Mouse (Mus musculus) brain, adult 2 months (tissue): ENCODE data around the gene Adgrl3.

ENCODE experiments used
- DNase-seq: peaks from one replicate; pipeline ENCODE4 v3.0.0; 2011; ENCODE audit warnings: low read depth, low spot score

The Adgrl3 gene

GRCm38 (mm10) chr5:81832679-81833078 lies 812.7 kb downstream of the Adgrl3 start:
- DNase-seq, result no peak

- no peak for DNase-seq
Measured at GRCm38 (mm10) chr5:81837860-81838259, 817.9 kb downstream of the Adgrl3 start.

GRCm38 (mm10) chr5:81843798-81844197 lies 823.9 kb downstream of the Adgrl3 start:
- DNase-seq, result peak; percentile 54

GRCm38 (mm10) chr5:81870336-81870735 lies 850.4 kb downstream of the Adgrl3 start:
- DNase-seq, result no peak
